Mouse (Mus musculus): ENCODE data around the gene Casc4.

DNA sequence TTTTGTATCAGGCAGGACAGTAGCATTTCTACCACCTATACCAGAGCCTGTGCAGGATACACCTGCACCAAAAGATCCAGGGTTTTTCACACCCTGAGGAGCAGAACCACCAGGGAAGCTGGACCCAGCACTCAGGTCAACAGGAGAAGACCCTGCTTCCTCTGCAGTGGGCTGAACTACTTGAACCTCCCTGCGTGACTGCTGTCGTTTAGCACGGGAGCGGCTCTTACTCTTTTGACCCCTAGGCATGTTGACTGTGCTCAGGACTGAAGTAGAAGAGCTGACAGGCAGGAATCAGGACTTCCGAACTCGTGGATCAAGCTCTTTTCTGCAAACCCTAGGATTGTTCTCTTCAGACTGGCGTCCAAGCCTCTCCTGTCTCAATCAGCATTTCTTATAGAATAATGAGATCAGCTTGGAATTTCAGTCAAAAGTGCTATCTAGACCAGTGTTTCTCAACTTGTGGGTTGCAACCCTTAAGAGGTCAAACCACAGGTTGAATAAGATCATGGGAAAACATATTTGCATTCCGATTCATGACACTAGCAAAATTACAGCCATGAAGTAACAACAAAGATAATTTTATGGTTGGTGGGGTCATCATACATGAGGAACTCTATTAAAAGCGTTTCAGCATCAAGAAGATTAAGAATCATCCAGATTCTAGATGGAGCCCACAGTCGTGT is 88.3 kb downstream of the Casc4 start:
- TF ChIP-seq CTCF (IDR thresholded peaks at IDR 0.05; ENCODE audit: low read depth), result no peak
- no peak for TF ChIP-seq EP300 (IDR thresholded peaks at IDR 0.05; ENCODE audit: low read depth)

All from liver, embryonic 14.5 days (tissue).